Mouse (Mus musculus): ENCODE measurements around the gene Psmc1.

- TF ChIP-seq CTCF (IDR thresholded peaks at IDR 0.05; ENCODE audit: low read depth) (no peak), EP300 (IDR thresholded peaks at IDR 0.05; ENCODE audit: low read depth) (no peak)
Measured at GRCm38 (mm10) chr12:100090750-100091149, 19.2 kb upstream of the Psmc1 start.

Measured in liver, postnatal 0 days (tissue).